Mouse (Mus musculus) forebrain, embryonic 11.5 days (tissue): ENCODE measurements around the gene Atp8b5. TPM values are rescaled to one million over a fixed set of nuclear protein-coding genes. Genes with fewer than 3 reads are reported as not detected.

ENCODE experiments used
- ATAC-seq: fragments of 200-750 bp; cut with Nextera tagmentation; replicated peaks from 2 replicates; pipeline ENCODE4 v1.8.0; 2017; ENCODE audit warnings: moderate TSS enrichment; ENCODE audit not compliant: low FRiP score
- DNase-seq: peaks from one replicate; pipeline ENCODE4 v3.0.0-alpha.2; 2017; ENCODE audit warnings: low spot score
- H3K27ac ChIP-seq: fragments of 300-500 bp; sonication (generic); 2 replicates; pipeline ENCODE4 v1.5.1; 2014; ENCODE audit warnings: low read depth, low read length
- H3K27me3 ChIP-seq: fragments of 300-500 bp; sonication (generic); 2 replicates; pipeline ENCODE4 v1.6.1; 2014; ENCODE audit warnings: mild to moderate bottlenecking, low read length, mixed read lengths; ENCODE audit not compliant: control insufficient read depth, insufficient read depth
- H3K36me3 ChIP-seq: fragments of 300-500 bp; sonication (generic); 2 replicates; pipeline ENCODE4 v1.6.1; 2014; ENCODE audit warnings: mild to moderate bottlenecking, low read length, moderate library complexity, mixed read lengths; ENCODE audit not compliant: control insufficient read depth, insufficient read depth
- H3K4me1 ChIP-seq: fragments of 300-500 bp; sonication (generic); replicated peaks from 2 replicates; pipeline ENCODE4 v1.6.1; 2014; ENCODE audit warnings: low read length, mixed read lengths; ENCODE audit not compliant: control insufficient read depth, insufficient read depth
- H3K4me2 ChIP-seq: fragments of 300-500 bp; sonication (generic); 2 replicates; pipeline ENCODE4 v1.6.1; 2014; ENCODE audit warnings: low read depth, mild to moderate bottlenecking, low read length, moderate library complexity, mixed read lengths; ENCODE audit not compliant: severe bottlenecking
- H3K4me3 ChIP-seq: fragments of 300-500 bp; sonication (generic); 2 replicates; pipeline ENCODE4 v1.5.1; 2014; ENCODE audit warnings: low read depth, low read length
- H3K9ac ChIP-seq: fragments of 300-500 bp; sonication (generic); 2 replicates; pipeline ENCODE4 v1.6.1; 2014; ENCODE audit warnings: low read length
- H3K9me3 ChIP-seq: fragments of 300-500 bp; sonication (generic); 2 replicates; pipeline ENCODE4 v1.6.1; 2016; ENCODE audit warnings: low read length, mixed read lengths; ENCODE audit not compliant: control insufficient read depth
- whole genome bisulfite sequencing: fragments of 180-500 bp; shearing (Covaris S2); extraction: QIAGEN DNeasy Blood & Tissue Kit; methylation state at CpG from one replicate; pipeline ENCODE4 v1.1.7; 2014; 5-methylcytosine and 5-hydroxymethylcytosine counted together
- polyA plus RNA-seq: library from polyadenylated mRNA; unstranded; fragments of >200 nt; fragmentation: Nextera tagmentation; extraction: Ambion mirVana; gene quantifications from 2 replicates; pipeline ENCODE4 v1.2.1, GENCODE M21; 2014

Atp8b5 gene
- polyA plus RNA-seq, 1 experiment from 2014 or later = 0.60 TPM

GRCm38 (mm10) chr4:43416071-43416490, 149.1 kb downstream of the Atp8b5 start:
- H3K27me3 ChIP-seq = no peaks in the 10 kb centered on the region
- DNase-seq (no peak), ATAC-seq (no peak)
- no peak overlapping the region for H3K4me3 ChIP-seq
- no peaks in the 10 kb centered on the region; the same call in 1 of the 2 replicates for H3K36me3 ChIP-seq
- no peak overlapping the region for H3K9ac ChIP-seq
- H3K9me3 ChIP-seq = no peaks in the 10 kb centered on the region
- 95% methylated on average over 22 of the region's 22 CpGs for WGBS
- no peaks in the 10 kb centered on the region for H3K4me1 ChIP-seq
- H3K4me2 ChIP-seq = no peak overlapping the region
- H3K27ac ChIP-seq = no peak overlapping the region

DNA sequence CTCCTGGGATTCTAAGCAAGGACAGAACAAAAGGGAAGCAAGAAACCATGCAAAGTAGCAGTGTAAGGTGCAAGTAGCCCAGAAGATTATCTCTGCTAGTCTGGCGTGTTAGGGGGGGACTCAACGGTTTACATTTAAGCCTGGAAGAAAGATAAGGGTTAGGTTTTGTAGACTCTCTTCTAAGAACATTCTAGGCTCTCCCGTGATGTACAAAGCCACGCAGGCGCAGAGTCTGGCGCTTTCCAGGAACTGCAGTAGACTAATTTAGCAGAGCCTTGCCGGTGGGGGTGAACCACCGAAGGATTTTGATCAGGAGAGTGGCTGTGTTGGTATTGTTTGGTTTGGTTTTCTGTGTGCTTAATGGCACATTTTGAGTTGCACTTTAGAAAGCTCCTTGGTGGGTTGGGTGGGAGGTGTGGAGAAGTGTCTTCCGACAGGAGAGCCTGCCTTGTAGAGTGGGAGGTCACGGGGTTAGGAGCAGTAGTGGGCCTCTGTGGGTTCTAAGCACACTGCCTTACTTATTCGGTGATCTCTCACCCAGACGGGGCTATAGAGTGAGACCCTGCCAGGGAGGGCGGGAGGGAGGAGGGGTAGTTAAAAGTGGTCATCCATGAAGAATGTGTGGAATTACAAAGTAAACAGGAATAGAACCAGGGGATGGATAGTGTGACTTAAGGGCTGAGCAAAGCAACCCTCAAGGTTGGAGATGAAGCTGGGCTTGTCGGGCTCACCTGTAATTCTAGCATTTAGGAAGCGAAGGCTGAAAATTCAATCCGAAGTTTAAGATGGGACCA, 150.5 kb downstream of the Atp8b5 start:
- WGBS = 84% methylated on average over 16 of the region's 16 CpGs
- Histone ChIP-seq H3K9ac (no peak overlapping the region), H3K4me1 (no peaks in the 10 kb centered on the region), H3K9me3 (no peaks in the 10 kb centered on the region), H3K27me3 (no peaks in the 10 kb centered on the region), H3K4me3 (no peak overlapping the region), H3K4me2 (no peak overlapping the region), H3K27ac (no peak overlapping the region), H3K36me3 (no peaks in the 10 kb centered on the region; the same call in 1 of the 2 replicates)
- no peak for ATAC-seq
- DNase-seq = no peak

- no peak overlapping the region for H3K4me2 ChIP-seq
- H3K27ac ChIP-seq = no peak overlapping the region
- no peaks in the 10 kb centered on the region; the same call in 1 of the 2 replicates for H3K36me3 ChIP-seq
- H3K9me3 ChIP-seq = no peaks in the 10 kb centered on the region
- 79% methylated on average over 4 of the region's 4 CpGs for WGBS
- no peaks in the 10 kb centered on the region for H3K4me1 ChIP-seq
- no peak overlapping the region for H3K4me3 ChIP-seq
- no peak for DNase-seq
- no peak for ATAC-seq
- no peak overlapping the region for H3K9ac ChIP-seq
- no peaks in the 10 kb centered on the region for H3K27me3 ChIP-seq
Observed at GRCm38 (mm10) chr4:43418450-43418849, 151.5 kb downstream of the Atp8b5 start.

DNA sequence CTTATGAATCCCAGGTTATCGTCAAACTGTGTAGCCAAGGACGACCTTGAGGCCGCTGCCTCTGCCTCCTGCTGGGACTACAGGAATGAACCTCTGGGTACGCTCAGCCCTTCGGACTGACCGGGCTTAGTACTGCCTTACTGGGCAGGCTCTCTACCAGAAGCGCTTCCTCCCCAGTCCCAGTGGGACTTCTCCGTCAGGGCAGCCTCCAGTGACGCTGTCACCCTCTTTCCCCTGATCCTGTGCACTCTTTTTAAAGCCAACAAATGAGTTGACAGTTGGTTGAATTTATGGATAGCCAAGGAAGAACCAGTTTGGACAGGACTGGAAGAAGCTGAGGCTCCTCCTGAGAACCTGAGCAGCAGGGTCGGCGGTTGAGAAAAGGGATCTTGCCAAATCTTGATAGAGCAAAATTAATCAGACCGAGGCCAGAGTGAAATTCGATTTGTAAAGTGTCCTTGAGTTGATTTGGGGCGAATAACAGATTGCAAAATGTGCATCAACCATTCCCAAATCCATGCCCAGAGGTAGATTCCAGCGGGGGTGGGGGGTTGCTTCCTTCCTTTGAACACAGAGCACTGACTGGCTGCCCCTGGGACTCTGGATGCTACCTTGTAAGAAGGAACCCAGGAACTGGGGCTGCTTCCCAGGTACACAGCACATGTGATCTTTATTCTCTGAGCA, 152.2 kb downstream of the Atp8b5 start:
- Histone ChIP-seq H3K36me3 (peaks cover under 1% of the 10 kb centered on the region; the same call in 1 of the 2 replicates), H3K4me2 (no peak overlapping the region), H3K4me1 (no peaks in the 10 kb centered on the region), H3K27me3 (no peaks in the 10 kb centered on the region), H3K9ac (no peak overlapping the region), H3K4me3 (no peak overlapping the region), H3K9me3 (no peaks in the 10 kb centered on the region), H3K27ac (no peak overlapping the region)
- DNase-seq = no peak
- WGBS = 65% methylated on average over 15 of the region's 15 CpGs
- no peak for ATAC-seq

- no peak for DNase-seq
Observed at GRCm38 (mm10) chr4:43419801-43420281, 152.9 kb downstream of the Atp8b5 start.

DNA sequence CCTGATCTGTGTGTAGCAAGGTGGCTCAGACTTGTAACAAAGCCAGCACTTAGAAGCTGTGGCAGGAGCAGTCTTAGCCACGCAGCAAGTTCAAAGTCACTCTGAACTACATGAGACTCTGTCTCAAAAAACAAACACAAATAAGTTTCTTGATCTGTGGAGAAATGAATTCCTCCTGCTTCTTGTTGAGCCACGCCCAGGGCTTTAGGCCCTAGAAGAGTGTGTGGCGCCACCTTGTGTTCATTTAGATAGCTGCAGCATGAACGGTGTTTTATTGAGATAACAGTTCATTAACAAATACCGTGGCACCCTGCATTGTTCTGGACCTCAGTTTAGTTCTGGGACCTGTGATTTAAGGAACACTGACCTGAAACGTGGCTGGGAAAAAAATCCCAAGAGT, 153.3 kb downstream of the Atp8b5 start:
- Histone ChIP-seq H3K4me2 (no peak overlapping the region), H3K9ac (no peak overlapping the region), H3K9me3 (no peaks in the 10 kb centered on the region), H3K27me3 (peaks cover 6% of the 10 kb centered on the region), H3K4me1 (peaks cover 1% of the 10 kb centered on the region), H3K27ac (no peak overlapping the region), H3K4me3 (no peak overlapping the region), H3K36me3 (peaks cover 4% of the 10 kb centered on the region; the same call in 1 of the 2 replicates)
- peak; percentile 24; the same call in 1 of the 2 replicates for ATAC-seq
- whole genome bisulfite sequencing = 6% methylated on average over 6 of the region's 6 CpGs
- peak; percentile 79 for DNase-seq

More at GRCm38 (mm10) chr4:43419801-43420281, 152.9 kb downstream of the Atp8b5 start:
- H3K4me1 ChIP-seq = no peaks in the 10 kb centered on the region
- peaks cover 4% of the 10 kb centered on the region; the same call in 1 of the 2 replicates for H3K36me3 ChIP-seq
- H3K9me3 ChIP-seq = no peaks in the 10 kb centered on the region
- peaks cover 3% of the 10 kb centered on the region; the same call in 1 of the 2 replicates for H3K27me3 ChIP-seq
- no peak overlapping the region for H3K4me2 ChIP-seq
- ATAC-seq = no peak
- no peak overlapping the region for H3K9ac ChIP-seq
- WGBS = 72% methylated on average over 9 of the region's 9 CpGs
- H3K4me3 ChIP-seq = no peak overlapping the region
- no peak overlapping the region for H3K27ac ChIP-seq

DNA sequence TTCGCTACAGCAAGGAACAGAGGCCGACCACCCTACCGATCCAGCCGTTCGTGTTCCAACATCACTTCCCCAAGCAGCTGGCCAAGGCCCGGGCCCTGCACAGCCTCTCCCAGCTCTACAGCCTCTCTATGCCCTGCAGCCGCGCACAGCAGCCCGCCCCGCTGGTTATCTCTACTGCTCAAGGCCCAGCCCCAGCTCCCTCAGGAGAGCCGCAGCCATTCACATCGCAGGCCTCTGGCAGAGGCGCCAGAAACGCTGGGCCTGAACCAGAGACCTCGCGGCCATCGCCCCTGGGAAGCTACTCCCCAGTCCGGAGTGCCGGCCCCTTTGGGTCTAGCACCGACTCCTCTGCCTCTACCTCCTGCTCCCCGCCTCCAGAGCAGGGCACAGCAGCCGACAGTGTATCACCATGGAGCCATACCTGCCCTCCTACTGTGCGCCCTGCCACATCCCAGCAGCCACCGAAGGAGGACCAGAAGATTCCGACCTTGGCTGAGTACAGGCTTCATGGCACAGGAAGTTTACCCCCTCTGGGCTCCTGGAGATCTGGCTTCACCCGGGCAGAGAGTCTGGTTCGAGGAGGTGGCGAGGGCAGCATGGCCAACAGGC, 154.8 kb downstream of the Atp8b5 start:
- Histone ChIP-seq H3K27ac (no peak overlapping the region), H3K4me1 (peaks cover 10% of the 10 kb centered on the region), H3K4me3 (no peak overlapping the region), H3K9me3 (no peaks in the 10 kb centered on the region), H3K4me2 (no peak overlapping the region), H3K27me3 (peaks cover 18% of the 10 kb centered on the region), H3K9ac (no peak overlapping the region), H3K36me3 (peaks cover 4% of the 10 kb centered on the region; the same call in 1 of the 2 replicates)
- ATAC-seq (no peak), DNase-seq (no peak)
- 79% methylated on average over 28 of the region's 28 CpGs for WGBS
